Mouse (Mus musculus) myocyte (in vitro differentiated cells): ENCODE measurements around the gene Zfp266.

Source experiments
- CEBPB ChIP-seq: IDR thresholded peaks from 2 replicates; pipeline ENCODE4 v1.6.1; 2011; ENCODE audit warnings: mild to moderate bottlenecking, moderate library complexity; ENCODE audit not compliant: poor library complexity, insufficient read depth, severe bottlenecking
- E2F4 ChIP-seq: IDR thresholded peaks from one replicate; pipeline ENCODE4 v1.6.1; 2011; ENCODE audit warnings: mild to moderate bottlenecking, control low read depth, moderate library complexity; ENCODE audit not compliant: insufficient read depth
- MAX ChIP-seq: IDR thresholded peaks from one replicate; pipeline ENCODE4 v1.6.1; 2011; ENCODE audit warnings: low read depth, mild to moderate bottlenecking, control low read depth
- MYOD1 ChIP-seq, 3 experiments: IDR thresholded peaks; one replicate each; pipeline ENCODE4 v1.6.1; 2011; ENCODE audit warnings: control low read depth in 2 of 3, low read depth in 2 of 3, mild to moderate bottlenecking in 2 of 3, moderate library complexity in 1 of 3; ENCODE audit not compliant: insufficient read length in 2 of 3, control insufficient read depth in 1 of 3
- MYOG ChIP-seq, 3 experiments: IDR thresholded peaks; one replicate each; pipeline ENCODE4 v1.6.1; 2011; ENCODE audit warnings: control low read depth in 2 of 3, low read depth in 2 of 3, mild to moderate bottlenecking in 2 of 3; ENCODE audit not compliant: insufficient read length in 2 of 3, control insufficient read depth in 1 of 3, insufficient read depth in 1 of 3
- POLR2A ChIP-seq: IDR thresholded peaks from one replicate; pipeline ENCODE4 v1.6.1; 2011; ENCODE audit warnings: low read depth, mild to moderate bottlenecking, control low read depth, moderate library complexity; ENCODE audit not compliant: insufficient read length
- POLR2AphosphoS2 ChIP-seq: IDR thresholded peaks from one replicate; pipeline ENCODE4 v1.6.1; 2011; ENCODE audit warnings: low read depth, control low read depth; ENCODE audit not compliant: insufficient read length
- REST ChIP-seq: IDR thresholded peaks from one replicate; pipeline ENCODE4 v1.6.1; 2011; ENCODE audit warnings: mild to moderate bottlenecking, control low read depth, moderate library complexity; ENCODE audit not compliant: insufficient read depth, insufficient read length
- SRF ChIP-seq: IDR thresholded peaks from one replicate; pipeline ENCODE4 v1.6.1; 2011; ENCODE audit warnings: low read depth; ENCODE audit not compliant: control insufficient read depth, insufficient read length
- TCF12 ChIP-seq: IDR thresholded peaks from one replicate; pipeline ENCODE4 v1.6.1; 2011; ENCODE audit warnings: mild to moderate bottlenecking, control low read depth; ENCODE audit not compliant: poor library complexity, insufficient read depth, severe bottlenecking
- TCF3 ChIP-seq: IDR thresholded peaks from one replicate; pipeline ENCODE4 v1.6.1; 2011; ENCODE audit warnings: low read depth, control low read depth; ENCODE audit not compliant: insufficient read length
- USF1 ChIP-seq: IDR thresholded peaks from one replicate; pipeline ENCODE4 v1.6.1; 2011; ENCODE audit warnings: low read depth, mild to moderate bottlenecking, control low read depth, moderate library complexity

DNA sequence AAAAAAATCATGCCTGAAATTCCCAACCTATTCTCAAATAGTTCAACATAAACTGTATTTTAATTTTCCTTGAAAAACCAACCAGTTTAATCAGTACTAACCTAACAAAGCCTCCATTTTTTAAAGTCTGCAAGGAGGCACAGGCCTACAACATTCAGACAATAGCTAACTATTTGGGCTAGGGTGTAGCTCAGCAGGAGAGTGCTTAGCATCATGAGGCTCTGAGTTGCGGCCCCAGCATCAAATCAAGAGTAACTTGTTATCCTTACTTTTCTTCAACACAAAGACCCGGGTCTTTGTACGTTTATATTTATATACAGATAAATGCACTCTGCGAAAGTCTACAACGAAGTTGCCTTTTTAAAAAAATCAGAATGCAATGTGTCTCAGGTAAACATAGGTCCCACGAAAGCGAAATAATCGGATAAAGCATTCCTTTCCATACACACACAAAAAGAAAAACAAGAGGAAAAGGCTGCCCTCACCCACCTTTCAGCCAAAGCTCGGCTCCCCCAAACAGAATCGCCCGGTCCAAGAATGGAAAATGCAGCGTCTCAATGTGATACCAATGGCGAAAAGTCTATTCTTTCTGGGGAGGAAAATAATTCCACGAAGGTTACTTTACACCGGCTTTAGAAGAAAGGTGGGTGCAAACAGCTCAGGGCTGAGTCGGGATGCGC is 546 bp downstream of the Zfp266 start:
- TF ChIP-seq POLR2A = no peak
- TF ChIP-seq USF1 = no peak
- TF ChIP-seq TCF12 = no peak
- no peak for TF ChIP-seq MYOG (IDR thresholded peaks at IDR 0.05; ENCODE audit: control insufficient read depth in 1 of 3, insufficient read depth in 1 of 3, insufficient read length in 2 of 3, low read depth in 2 of 3)
- TF ChIP-seq MYOD1 (IDR thresholded peaks at IDR 0.05; ENCODE audit: control insufficient read depth in 1 of 3, insufficient read length in 2 of 3, low read depth in 2 of 3) = no peak
- no peak for TF ChIP-seq MAX
- TF ChIP-seq E2F4 = no peak
- no peak for TF ChIP-seq POLR2AphosphoS2
- no peak for TF ChIP-seq REST
- no peak for TF ChIP-seq CEBPB
- no peak for TF ChIP-seq TCF3
- no peak for TF ChIP-seq SRF
